Mouse (Mus musculus): ENCODE results near the gene Gnb5. TPM values are rescaled to one million over a fixed set of nuclear protein-coding genes. Genes with fewer than 3 reads are reported as not detected.

Gnb5 gene
- total and polyA plus RNA-seq, 2 experiments from 2014 or later, result 96.0 to 104 TPM

DNA sequence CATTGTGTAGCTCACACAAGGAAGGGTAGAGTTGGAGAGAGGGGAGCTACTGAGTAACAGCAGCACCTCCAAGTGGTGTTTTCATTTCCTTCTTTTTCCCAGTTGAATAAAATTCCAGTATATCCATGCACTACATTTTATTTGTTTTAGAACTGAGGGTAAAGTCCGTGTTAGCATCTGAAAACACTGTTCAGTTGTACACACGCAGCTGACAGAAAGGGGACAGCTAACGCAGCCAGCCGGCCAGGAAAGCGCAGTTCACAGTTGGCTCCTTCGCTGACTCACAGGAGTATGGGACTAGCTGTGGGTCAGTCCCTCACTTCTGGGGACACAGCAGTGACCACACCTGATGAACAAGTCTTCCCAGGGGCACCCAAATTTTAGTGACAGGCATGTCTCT is 38.9 kb upstream of the Gnb5 start:
- no peaks in the 10 kb centered on the region for H3K4me1 ChIP-seq (ENCODE audit: insufficient read depth, low read length)
- H3K4me3 ChIP-seq (ENCODE audit: low read length), result no peak overlapping the region
- H3K27me3 ChIP-seq (ENCODE audit: insufficient read depth, low read length), result no peaks in the 10 kb centered on the region
- DNase-seq (ENCODE audit: low spot score) (no peak), ATAC-seq (no peak)
- H3K27ac ChIP-seq, result no peak overlapping the region
- no peak overlapping the region for H3K4me2 ChIP-seq (ENCODE audit: low read depth, low read length)
- TF ChIP-seq CTCF (IDR thresholded peaks at IDR 0.05; ENCODE audit: low read depth), result no peak
- no peaks in the 10 kb centered on the region for H3K36me3 ChIP-seq (ENCODE audit: insufficient read depth, low read length)
- H3K9me3 ChIP-seq (ENCODE audit: low read length), result no peaks in the 10 kb centered on the region
- no peak overlapping the region for H3K9ac ChIP-seq (replicated peaks; ENCODE audit: low read length)
- 78% methylated on average over 6 of the region's 6 CpGs for WGBS

DNA sequence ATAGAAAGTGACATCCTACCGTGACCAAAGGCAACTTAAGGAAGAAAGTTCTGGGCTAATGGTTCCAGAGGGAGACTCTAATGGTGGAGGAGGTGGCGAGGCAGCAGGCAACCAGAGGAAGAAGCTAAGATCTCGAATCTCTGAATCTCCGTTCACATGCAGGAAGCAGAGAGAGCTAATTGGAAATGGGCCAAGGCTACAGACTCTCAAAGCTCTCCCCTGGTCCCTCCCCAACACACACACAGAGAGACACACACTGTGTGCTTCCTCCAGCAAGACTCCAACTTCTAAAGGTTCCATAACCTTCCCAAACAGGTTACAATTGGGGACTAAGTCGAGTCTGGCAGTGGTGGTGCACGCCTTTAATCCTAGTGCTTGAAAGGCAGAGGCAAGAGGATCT is 35.7 kb upstream of the Gnb5 start:
- H3K27ac ChIP-seq, result no peak overlapping the region
- WGBS, result 64% methylated on average over 6 of the region's 6 CpGs
- H3K9me3 ChIP-seq (ENCODE audit: low read length), result no peaks in the 10 kb centered on the region
- no peak overlapping the region for H3K4me3 ChIP-seq (ENCODE audit: low read length)
- no peak for DNase-seq (ENCODE audit: low spot score)
- no peaks in the 10 kb centered on the region for H3K4me1 ChIP-seq (ENCODE audit: insufficient read depth, low read length)
- ATAC-seq, result no peak
- H3K36me3 ChIP-seq (ENCODE audit: insufficient read depth, low read length), result no peaks in the 10 kb centered on the region
- no peak for TF ChIP-seq CTCF (IDR thresholded peaks at IDR 0.05; ENCODE audit: low read depth)
- no peak overlapping the region for H3K4me2 ChIP-seq (ENCODE audit: low read depth, low read length)
- no peak overlapping the region for H3K9ac ChIP-seq (replicated peaks; ENCODE audit: low read length)
- H3K27me3 ChIP-seq (ENCODE audit: insufficient read depth, low read length), result no peaks in the 10 kb centered on the region

DNA sequence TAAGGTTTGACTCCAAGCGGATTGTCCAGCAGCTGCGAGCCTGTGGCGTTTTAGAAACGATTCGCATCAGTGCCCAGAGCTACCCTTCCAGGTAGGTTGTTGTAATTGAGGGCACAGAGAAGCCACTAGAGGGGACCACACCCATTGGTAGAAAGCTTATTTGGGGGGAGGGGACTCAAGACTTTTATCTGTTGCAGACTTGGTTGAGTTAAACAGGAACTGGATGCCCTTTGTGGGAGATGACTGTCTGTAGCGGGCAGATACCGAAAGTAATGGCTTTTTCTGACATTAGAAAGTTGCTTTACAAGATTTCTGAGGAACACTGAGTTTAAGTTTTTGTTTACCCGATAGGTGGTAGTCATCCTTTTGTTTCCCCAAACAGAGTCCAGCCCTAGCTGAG is 34.5 kb upstream of the Gnb5 start:
- Histone ChIP-seq H3K9ac (replicated peaks; ENCODE audit: low read length) (no peak overlapping the region), H3K27me3 (ENCODE audit: insufficient read depth, low read length) (no peaks in the 10 kb centered on the region), H3K9me3 (ENCODE audit: low read length) (no peaks in the 10 kb centered on the region), H3K36me3 (ENCODE audit: insufficient read depth, low read length) (no peaks in the 10 kb centered on the region), H3K4me3 (ENCODE audit: low read length) (no peak overlapping the region), H3K4me2 (ENCODE audit: low read depth, low read length) (no peak overlapping the region), H3K4me1 (ENCODE audit: insufficient read depth, low read length) (no peaks in the 10 kb centered on the region), H3K27ac (no peak overlapping the region)
- ATAC-seq (no peak), DNase-seq (ENCODE audit: low spot score) (no peak)
- no peak for TF ChIP-seq CTCF (IDR thresholded peaks at IDR 0.05; ENCODE audit: low read depth)
- WGBS, result 92% methylated on average over 8 of the region's 8 CpGs

- Histone ChIP-seq H3K4me1 (ENCODE audit: insufficient read depth, low read length) (no peaks in the 10 kb centered on the region), H3K36me3 (ENCODE audit: insufficient read depth, low read length) (no peaks in the 10 kb centered on the region), H3K27ac (no peak overlapping the region), H3K4me2 (ENCODE audit: low read depth, low read length) (no peak overlapping the region), H3K4me3 (ENCODE audit: low read length) (no peak overlapping the region), H3K9ac (replicated peaks; ENCODE audit: low read length) (no peak overlapping the region), H3K9me3 (ENCODE audit: low read length) (no peaks in the 10 kb centered on the region), H3K27me3 (ENCODE audit: insufficient read depth, low read length) (no peaks in the 10 kb centered on the region)
- 71% methylated on average over 6 of the region's 6 CpGs for WGBS
- DNase-seq (ENCODE audit: low spot score) (no peak), ATAC-seq (no peak)
- TF ChIP-seq CTCF (IDR thresholded peaks at IDR 0.05; ENCODE audit: low read depth), result no peak
Measured at GRCm38 (mm10) chr9:75273646-75274045, 32.4 kb upstream of the Gnb5 start.

- no peak for TF ChIP-seq CTCF (IDR thresholded peaks at IDR 0.05; ENCODE audit: low read depth)
- DNase-seq (ENCODE audit: low spot score), result no peak
Measured at GRCm38 (mm10) chr9:75274486-75274885, 31.6 kb upstream of the Gnb5 start.

DNA sequence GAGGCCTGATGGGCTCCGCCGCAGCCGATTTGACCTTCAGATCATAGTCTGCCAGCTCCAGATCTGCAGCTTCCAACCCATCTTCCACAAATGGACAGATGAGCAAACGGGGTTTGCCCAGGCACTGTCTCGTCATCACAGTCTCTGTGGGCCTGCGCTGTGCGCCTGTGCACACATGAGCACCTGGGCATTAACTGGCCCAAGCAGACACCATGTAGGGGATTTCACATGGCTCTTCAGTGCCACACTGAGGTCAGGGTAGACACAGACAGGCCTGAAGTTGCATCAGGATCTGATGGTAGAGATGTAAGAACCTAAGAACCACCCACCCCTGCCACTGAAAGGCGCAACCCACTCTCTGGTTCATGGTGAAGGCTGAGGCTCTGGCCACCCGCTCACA is 31.0 kb upstream of the Gnb5 start:
- WGBS, result 92% methylated on average over 9 of the region's 9 CpGs
- H3K27me3 ChIP-seq (ENCODE audit: insufficient read depth, low read length), result no peaks in the 10 kb centered on the region
- no peak for DNase-seq (ENCODE audit: low spot score)
- no peak overlapping the region for H3K9ac ChIP-seq (replicated peaks; ENCODE audit: low read length)
- H3K4me1 ChIP-seq (ENCODE audit: insufficient read depth, low read length), result no peaks in the 10 kb centered on the region
- no peaks in the 10 kb centered on the region for H3K36me3 ChIP-seq (ENCODE audit: insufficient read depth, low read length)
- H3K4me3 ChIP-seq (ENCODE audit: low read length), result no peak overlapping the region
- 0 out of 2 replicates have a peak, but pooled peaks have one; percentile 18 for ATAC-seq
- H3K27ac ChIP-seq, result no peak overlapping the region
- no peak overlapping the region for H3K4me2 ChIP-seq (ENCODE audit: low read depth, low read length)
- H3K9me3 ChIP-seq (ENCODE audit: low read length), result no peaks in the 10 kb centered on the region
- TF ChIP-seq CTCF (IDR thresholded peaks at IDR 0.05; ENCODE audit: low read depth), result peak; percentile 5; the same call in 1 of the 2 replicates

More at GRCm38 (mm10) chr9:75274486-75274885, 31.6 kb upstream of the Gnb5 start:
- over 99% methylated on average over 5 of the region's 5 CpGs for WGBS
- Histone ChIP-seq H3K9ac (replicated peaks; ENCODE audit: low read length) (no peak overlapping the region), H3K4me2 (ENCODE audit: low read depth, low read length) (no peak overlapping the region), H3K4me1 (ENCODE audit: insufficient read depth, low read length) (no peaks in the 10 kb centered on the region), H3K36me3 (ENCODE audit: insufficient read depth, low read length) (no peaks in the 10 kb centered on the region), H3K4me3 (ENCODE audit: low read length) (no peak overlapping the region), H3K27me3 (ENCODE audit: insufficient read depth, low read length) (no peaks in the 10 kb centered on the region), H3K27ac (no peak overlapping the region), H3K9me3 (ENCODE audit: low read length) (no peaks in the 10 kb centered on the region)
- no peak for ATAC-seq

DNA sequence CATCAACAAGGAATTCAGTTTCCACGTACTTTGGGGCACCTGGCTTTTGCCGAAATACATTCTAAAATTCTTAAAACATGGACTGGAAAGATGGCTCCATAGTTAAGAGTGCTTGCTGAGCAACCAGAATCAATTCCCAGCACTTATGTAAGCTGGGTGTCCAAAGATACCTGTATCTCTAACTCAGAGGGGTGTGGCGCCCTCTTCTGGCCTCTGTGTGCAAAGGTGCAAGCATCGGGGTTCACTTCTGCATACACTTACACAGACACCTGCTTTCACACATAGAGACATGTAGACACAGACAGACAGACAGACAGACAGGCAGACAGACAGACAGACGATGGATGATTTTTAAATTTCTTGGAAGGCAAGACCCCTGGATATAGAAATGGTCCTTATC is 25.3 kb upstream of the Gnb5 start:
- Histone ChIP-seq H3K36me3 (ENCODE audit: insufficient read depth, low read length) (no peaks in the 10 kb centered on the region), H3K4me1 (ENCODE audit: insufficient read depth, low read length) (no peaks in the 10 kb centered on the region), H3K9me3 (ENCODE audit: low read length) (no peaks in the 10 kb centered on the region), H3K27ac (no peak overlapping the region), H3K4me2 (ENCODE audit: low read depth, low read length) (no peak overlapping the region), H3K4me3 (ENCODE audit: low read length) (no peak overlapping the region), H3K27me3 (ENCODE audit: insufficient read depth, low read length) (no peaks in the 10 kb centered on the region), H3K9ac (replicated peaks; ENCODE audit: low read length) (no peak overlapping the region)
- peak; percentile 56 for TF ChIP-seq CTCF (IDR thresholded peaks at IDR 0.05; ENCODE audit: low read depth)
- DNase-seq (ENCODE audit: low spot score) (peak; percentile 62), ATAC-seq (no peak)
- WGBS, result 44% methylated on average over 5 of the region's 5 CpGs

Data from hindbrain, postnatal 0 days (tissue).